Mouse (Mus musculus) embryo, embryonic 10.5 days (tissue): Measurements from ENCODE around the gene Anks1.
A peak's percentile ranks its signal among the peaks of the same experiment; 100 is the strongest.
"Not testable (repeated sequence)": the region's sequence is repeated elsewhere in the genome, so short reads cannot be mapped to it uniquely, and the experiment has no call there.

Experiments used
- DNase-seq: peaks from one replicate; pipeline ENCODE4 v3.0.0-alpha.2; 2015; ENCODE audit warnings: low spot score

The Anks1 gene

DNA sequence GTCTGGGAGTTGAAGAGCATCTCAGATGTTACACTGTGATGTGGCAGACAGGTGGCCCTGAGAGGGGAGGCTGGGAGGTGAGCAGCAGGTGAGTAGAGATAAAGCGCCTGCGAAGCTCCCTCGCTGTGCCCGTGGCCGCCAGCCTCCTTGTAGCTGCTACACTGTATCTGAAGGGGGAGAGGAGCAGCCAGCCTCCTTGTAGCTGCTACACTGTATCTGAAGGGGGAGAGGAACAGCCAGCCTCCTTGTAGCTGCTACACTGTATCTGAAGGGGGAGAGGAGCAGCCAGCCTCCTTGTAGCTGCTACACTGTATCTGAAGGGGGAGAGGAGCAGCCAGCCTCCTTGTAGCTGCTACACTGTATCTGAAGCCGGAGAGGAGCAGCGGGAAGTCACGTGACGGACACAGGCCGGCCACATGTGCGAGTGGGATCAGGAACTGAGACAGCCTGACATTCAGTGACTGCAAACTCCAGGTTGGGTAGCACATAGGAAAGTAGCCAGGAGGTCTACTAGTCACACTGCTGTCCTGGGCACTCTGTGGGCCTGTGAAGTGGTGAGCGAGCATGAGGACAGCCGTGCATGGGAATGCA lies 90.7 kb downstream of the Anks1 start:
- not testable (repeated sequence) for DNase-seq

- no peak for DNase-seq
Observed at GRCm38 (mm10) chr17:28000389-28000788, 91.3 kb downstream of the Anks1 start.

DNA sequence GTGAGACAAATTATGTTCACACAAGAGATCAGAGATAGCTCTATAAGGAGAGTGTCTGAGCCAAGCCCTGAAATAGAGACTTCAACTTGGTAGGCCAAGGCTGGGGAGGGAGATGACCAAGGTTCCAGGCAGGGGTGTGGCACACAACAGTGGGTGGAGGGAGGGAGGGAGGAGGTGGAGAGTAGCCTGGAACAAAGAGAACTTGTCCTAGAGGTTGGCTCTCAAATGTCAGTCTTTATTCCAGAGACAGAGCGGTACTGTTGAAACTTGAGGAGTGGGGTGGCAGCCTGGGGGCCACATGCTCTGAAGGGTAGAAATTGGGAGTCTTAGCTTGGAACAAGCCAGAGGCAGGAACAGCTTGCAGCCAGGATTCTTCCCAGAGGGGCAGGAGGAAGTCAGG lies 91.7 kb downstream of the Anks1 start:
- DNase-seq = no peak

- DNase-seq = no peak
Observed at GRCm38 (mm10) chr17:28005393-28005792, 96.3 kb downstream of the Anks1 start.

GRCm38 (mm10) chr17:28006208-28006607 lies 97.1 kb downstream of the Anks1 start:
- DNase-seq = no peak

DNA sequence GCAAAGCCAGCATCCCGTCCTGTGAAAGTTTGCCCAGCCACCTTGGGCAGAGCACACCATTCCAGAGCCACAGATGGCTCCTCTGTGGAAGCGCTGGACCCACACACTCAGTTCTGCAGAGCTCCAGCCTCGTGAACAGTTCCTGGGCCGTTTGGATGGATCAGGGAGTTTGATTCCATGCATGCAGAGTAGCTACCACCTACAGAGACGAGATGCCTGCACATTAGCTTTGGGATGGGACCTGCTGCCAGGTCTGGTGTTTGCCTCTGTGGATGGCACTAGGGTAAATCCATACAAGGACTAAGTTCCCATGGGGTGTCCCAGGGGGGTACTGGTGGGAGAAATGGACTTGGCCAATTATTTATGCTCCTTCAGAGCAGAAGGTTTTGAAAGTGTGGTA lies 97.5 kb downstream of the Anks1 start:
- DNase-seq = no peak

DNA sequence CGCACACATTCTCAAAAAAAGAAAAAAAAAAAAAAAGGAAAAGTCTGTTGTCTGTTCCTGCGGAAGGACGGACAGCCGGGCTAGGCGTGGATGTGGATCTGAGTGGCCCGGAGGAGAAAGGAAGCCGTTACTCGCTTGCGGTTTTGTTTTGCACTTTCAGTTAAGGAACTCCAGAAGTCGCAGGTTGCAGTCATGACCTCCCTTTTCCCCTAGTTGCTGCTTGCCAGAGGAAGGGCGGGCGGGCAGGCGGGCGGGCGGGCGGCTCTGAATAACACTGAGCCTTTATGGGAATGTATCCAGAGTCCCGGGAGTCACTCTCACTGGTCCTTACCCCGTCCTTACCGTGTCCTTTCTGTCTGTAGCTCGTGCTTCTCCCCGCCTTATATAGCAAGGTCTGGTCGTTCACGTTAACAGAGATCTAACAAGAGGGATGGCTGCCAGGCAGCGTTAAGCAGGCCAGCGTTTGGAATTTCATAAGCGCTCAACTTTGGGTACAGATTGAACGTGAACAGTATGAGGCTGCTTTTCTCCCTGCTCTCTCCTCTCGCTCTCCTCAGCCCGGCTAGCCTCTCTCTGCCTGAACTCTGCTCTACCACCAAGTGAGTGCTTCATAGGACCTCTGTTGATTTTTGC lies 98.2 kb downstream of the Anks1 start:
- peak; percentile 69 for DNase-seq

- no peak for DNase-seq
Observed at GRCm38 (mm10) chr17:28007857-28008564, 98.9 kb downstream of the Anks1 start.

DNA sequence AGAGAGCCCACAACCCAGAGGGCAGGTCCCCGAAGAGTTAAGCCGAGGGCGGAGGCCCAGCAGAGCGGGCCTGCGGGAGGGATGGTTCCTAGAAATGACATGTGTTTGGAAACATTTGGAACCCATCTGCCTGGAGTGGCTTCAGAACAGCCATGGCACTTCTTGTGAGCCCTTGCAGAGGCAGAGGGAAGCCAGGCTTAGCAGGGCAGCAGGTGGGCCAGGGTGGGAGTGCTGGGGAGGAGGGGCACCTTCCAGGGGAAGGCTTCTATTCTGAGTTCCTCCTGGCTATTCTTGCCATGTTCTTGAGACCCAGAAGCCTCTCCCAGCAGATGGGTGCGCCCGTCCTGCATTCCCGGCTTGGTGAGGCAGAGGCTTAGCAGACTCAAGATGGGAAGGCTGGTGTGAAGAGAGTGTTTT lies 99.5 kb downstream of the Anks1 start:
- no peak for DNase-seq

DNA sequence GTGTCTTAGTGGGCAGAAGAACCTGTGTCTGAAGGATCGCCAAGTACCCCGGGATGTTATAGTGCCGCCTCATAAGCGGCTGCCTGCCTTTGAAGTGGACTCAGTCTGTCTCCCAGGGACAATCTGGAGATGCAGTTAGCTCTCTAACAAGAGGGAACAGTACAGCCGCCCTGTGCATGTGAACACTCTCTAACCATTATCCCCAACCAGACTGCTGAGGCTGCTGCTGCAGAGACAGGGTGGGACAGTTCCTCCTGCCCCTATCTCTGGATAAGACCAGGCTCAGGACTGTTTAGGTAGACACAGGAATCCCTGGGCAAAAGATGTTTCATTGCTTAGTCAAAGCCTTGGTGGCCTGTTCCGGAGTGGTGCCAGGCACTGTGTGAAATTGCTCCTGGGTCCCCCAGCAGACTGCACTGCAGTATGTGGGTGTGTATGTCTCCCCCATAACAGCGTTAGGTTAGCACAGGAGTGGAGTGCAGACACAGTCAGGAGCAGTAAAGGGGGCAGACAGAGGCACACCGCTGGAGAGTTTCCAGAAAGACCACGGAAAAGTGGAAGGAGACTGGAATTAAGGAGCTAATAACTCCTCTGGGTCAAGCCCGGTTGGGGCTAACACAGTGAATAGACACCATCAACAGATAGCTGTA lies 100.1 kb downstream of the Anks1 start:
- no peak for DNase-seq

DNA sequence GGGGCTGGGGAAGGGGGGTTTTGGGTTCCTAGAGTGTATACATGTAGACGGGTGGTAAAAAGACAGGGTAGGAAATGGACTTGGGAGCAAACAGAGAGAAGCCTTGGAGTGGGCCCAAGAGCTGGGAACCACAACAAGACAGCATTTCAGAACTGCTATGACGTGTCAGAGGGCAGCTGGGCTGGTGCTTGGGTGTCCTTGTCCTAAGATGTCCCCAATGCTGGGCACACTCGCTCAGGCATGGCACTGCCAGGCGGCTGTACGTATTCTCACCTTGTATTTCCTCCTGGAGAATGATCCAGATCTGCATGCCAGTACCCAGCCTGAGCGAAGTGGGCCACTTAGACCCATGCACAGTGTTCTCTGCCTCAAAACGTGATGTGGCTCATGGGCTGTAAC lies 100.6 kb downstream of the Anks1 start:
- DNase-seq = no peak

DNA sequence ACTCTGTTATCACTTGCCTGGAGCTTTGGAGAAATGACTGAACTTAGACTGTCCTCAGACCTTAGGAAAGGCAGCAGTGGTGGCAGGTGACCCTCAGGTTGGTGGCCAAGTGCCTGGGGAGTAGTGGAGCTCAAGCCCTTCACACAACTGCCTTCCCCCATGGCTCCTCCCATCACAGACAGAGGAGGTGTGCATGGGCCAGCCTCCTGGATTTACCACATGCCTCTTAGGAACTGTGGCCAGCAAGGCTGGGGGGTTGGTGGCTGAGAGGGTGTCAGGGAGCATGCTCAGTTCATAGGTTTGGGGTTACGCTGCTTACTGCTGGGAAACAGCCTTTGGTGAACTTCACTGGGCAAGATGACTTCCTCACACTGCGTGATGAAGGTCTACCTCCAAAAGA lies 101.8 kb downstream of the Anks1 start:
- no peak for DNase-seq

- no peak for DNase-seq
Observed at GRCm38 (mm10) chr17:28012851-28013250, 103.7 kb downstream of the Anks1 start.

DNA sequence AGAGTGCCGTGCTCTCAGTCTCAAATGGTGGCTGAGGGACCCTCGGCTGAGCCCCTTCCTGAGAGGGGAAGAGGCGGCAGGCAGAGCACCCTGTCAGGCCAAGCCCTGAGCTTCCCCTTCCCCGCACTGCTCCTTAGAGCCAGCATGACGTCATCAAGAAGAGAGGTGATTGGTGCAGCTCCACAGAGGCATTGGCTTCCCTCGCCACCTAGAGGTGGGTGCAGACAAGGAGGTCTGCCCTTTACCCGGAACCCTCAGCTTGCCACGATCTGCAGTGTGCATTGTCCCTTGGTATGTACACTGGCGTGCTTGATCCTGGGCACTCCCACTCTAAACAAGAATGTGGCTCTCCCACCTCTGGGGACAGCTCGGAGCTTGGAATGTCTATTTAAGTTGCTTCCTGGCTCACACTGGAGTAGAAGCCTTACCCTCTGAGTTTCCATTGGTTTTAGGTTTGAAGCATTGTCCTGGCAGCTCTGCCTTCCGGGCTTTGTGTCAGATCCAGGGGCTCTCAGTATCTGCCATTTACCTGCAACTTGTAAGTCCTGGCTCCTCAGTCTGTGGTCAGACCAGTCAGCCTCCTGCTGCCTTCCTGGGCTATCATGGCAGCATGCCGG lies 104.3 kb downstream of the Anks1 start:
- peak; percentile 90 for DNase-seq

- no peak for DNase-seq
Observed at GRCm38 (mm10) chr17:28014449-28014848, 105.3 kb downstream of the Anks1 start.

- DNase-seq = no peak
Observed at GRCm38 (mm10) chr17:28015068-28015730, 106.1 kb downstream of the Anks1 start.

DNA sequence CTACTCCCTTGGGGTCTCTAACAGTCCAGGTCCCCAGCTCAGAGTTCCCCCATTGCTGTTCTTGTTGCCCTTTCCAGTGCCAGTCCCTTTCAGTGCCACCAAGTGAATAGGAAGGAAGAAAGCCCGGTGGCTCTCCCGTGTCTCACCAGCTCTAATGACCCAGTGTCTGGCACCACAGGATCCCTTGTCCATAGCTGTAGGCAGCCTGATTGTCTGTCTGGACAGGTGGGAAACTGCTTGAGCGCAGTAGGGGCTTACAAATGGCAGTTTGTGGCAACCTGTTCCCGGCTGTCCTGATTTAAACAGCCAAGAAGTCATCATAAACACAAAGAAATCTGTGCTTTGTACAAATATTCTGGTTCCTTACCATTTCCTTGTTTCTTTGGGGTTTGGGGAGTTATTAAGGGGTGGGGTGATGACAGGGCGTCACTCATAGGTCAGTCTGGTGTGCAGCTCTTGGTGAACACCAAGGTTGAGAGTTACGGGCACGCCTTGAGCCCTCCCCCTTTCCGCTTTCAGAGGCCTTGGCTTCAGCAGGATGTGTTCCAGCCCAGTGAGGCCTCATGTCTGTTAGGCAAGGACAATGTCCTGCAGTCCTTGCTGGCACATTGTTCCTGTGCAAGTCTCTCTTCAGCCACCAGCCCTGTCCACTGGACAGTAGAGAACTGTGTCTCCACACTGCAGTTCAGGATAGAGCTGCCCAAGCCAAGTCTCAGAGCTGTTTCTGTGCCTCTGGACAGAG lies 107.1 kb downstream of the Anks1 start:
- DNase-seq = no peak

DNA sequence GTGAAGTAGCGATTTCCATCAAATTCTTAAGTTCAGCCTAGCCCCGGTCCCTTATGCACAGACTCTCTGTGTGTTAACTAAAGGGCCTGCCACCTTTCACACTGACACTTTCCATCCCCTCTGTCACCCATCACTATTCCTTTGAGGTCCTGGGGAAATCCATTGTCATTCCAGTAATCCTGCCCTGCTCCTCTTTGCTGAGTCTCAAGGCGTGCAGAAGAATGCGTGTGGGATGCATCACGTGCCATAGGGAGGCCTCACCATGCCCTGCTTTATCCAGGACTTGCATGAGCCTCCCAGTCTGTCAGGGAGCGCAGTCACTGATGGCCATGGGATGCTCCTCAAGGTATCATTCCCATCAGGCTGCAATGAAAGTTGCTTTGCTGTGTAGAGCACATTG lies 109.2 kb downstream of the Anks1 start:
- DNase-seq = no peak

GRCm38 (mm10) chr17:28018776-28019175 lies 109.7 kb downstream of the Anks1 start:
- no peak for DNase-seq

GRCm38 (mm10) chr17:28019785-28020696 lies 110.9 kb downstream of the Anks1 start:
- no peak for DNase-seq
